Mouse (Mus musculus) stomach, embryonic 14.5 days (tissue): Measurements from ENCODE around the gene Mrpl14. TPM values are rescaled to one million over a fixed set of nuclear protein-coding genes. Genes with fewer than 3 reads are reported as not detected.

Source experiments
- ATAC-seq: fragments of 200-750 bp; cut with Nextera tagmentation; 2 replicates; pipeline ENCODE4 v1.8.0; 2017; ENCODE audit warnings: low read depth, moderate TSS enrichment; ENCODE audit not compliant: insufficient number of reproducible peaks, insufficient read depth, low FRiP score
- H3K27ac ChIP-seq: fragments of 300-500 bp; sonication (generic); 2 replicates; pipeline ENCODE4 v1.5.1; 2014; ENCODE audit warnings: mild to moderate bottlenecking, low read length, moderate library complexity, mixed read lengths
- H3K27me3 ChIP-seq: fragments of 300-500 bp; sonication (generic); 2 replicates; pipeline ENCODE4 v1.6.1; 2014; ENCODE audit warnings: low read length, control low read depth, mixed read lengths; ENCODE audit not compliant: control insufficient read depth, insufficient read depth
- H3K36me3 ChIP-seq: fragments of 300-500 bp; sonication (generic); 2 replicates; pipeline ENCODE4 v1.6.1; 2014; ENCODE audit warnings: mild to moderate bottlenecking, control low read depth, low read length, moderate library complexity, mixed read lengths; ENCODE audit not compliant: control insufficient read depth, insufficient read depth
- H3K4me1 ChIP-seq: fragments of 300-500 bp; sonication (generic); 2 replicates; pipeline ENCODE4 v1.6.1; 2014; ENCODE audit warnings: low read length, control low read depth, mixed read lengths; ENCODE audit not compliant: control insufficient read depth, insufficient read depth
- H3K4me2 ChIP-seq: fragments of 300-500 bp; sonication (generic); replicated peaks from 2 replicates; pipeline ENCODE4 v1.6.1; 2014; ENCODE audit warnings: low read depth, low read length, control low read depth
- H3K4me3 ChIP-seq: fragments of 300-500 bp; sonication (generic); 2 replicates; pipeline ENCODE4 v1.5.1; 2014; ENCODE audit warnings: low read depth, low read length, control low read depth
- H3K9ac ChIP-seq: fragments of 300-500 bp; sonication (generic); replicated peaks from 2 replicates; pipeline ENCODE4 v1.6.1; 2014; ENCODE audit warnings: low read depth, mild to moderate bottlenecking, control low read depth, low read length, moderate library complexity, mixed read lengths
- H3K9me3 ChIP-seq: fragments of 300-500 bp; sonication (generic); 2 replicates; pipeline ENCODE4 v1.6.1; 2016; ENCODE audit warnings: low read depth, low read length, control low read depth; ENCODE audit not compliant: control insufficient read depth
- WGBS: fragments of 180-500 bp; shearing (Covaris S2); extraction: QIAGEN DNeasy Blood & Tissue Kit; methylation state at CpG from one replicate; pipeline ENCODE4 v1.1.7; 2014; 5-methylcytosine and 5-hydroxymethylcytosine counted together
- polyA plus RNA-seq: library from polyadenylated mRNA; unstranded; fragments of >200 nt; fragmentation: Nextera tagmentation; extraction: Ambion mirVana; gene quantifications from 2 replicates; pipeline ENCODE4 v1.2.1, GENCODE M21; 2014

Gene Mrpl14
- polyA plus RNA-seq, 1 experiment from 2014 or later, result 171 TPM

GRCm38 (mm10) chr17:45680391-45680980, 5.6 kb upstream of the Mrpl14 start:
- H3K4me3 ChIP-seq, result no peak overlapping the region
- ATAC-seq, result peak; percentile 57; the same call in 1 of the 2 replicates
- peaks cover 10% of the 10 kb centered on the region; the same call in 1 of the 2 replicates for H3K4me1 ChIP-seq
- H3K4me2 ChIP-seq, result no peak overlapping the region
- H3K36me3 ChIP-seq, result peaks cover 10% of the 10 kb centered on the region; the same call in 1 of the 2 replicates
- H3K9ac ChIP-seq, result peak overlapping the region; percentile 10; the same call in 1 of the 2 replicates
- H3K27me3 ChIP-seq, result no peaks in the 10 kb centered on the region
- no peaks in the 10 kb centered on the region for H3K9me3 ChIP-seq
- peak overlapping the region; percentile 23; the same call in 1 of the 2 replicates for H3K27ac ChIP-seq
- WGBS, result 44% methylated on average over 8 of the region's 8 CpGs

GRCm38 (mm10) chr17:45681588-45681987, 4.5 kb upstream of the Mrpl14 start:
- Histone ChIP-seq H3K27me3 (no peaks in the 10 kb centered on the region), H3K4me2 (no peak overlapping the region), H3K9me3 (no peaks in the 10 kb centered on the region), H3K27ac (no peak overlapping the region), H3K36me3 (peaks cover 7% of the 10 kb centered on the region; the same call in 1 of the 2 replicates), H3K4me1 (peaks cover 10% of the 10 kb centered on the region; the same call in 1 of the 2 replicates), H3K9ac (no peak overlapping the region), H3K4me3 (no peak overlapping the region)
- no peak for ATAC-seq
- 98% methylated on average over 1 of the region's 1 CpGs for WGBS

GRCm38 (mm10) chr17:45682843-45683242, 3.3 kb upstream of the Mrpl14 start:
- no peak overlapping the region for H3K9ac ChIP-seq
- H3K36me3 ChIP-seq, result peaks cover 5% of the 10 kb centered on the region; the same call in 1 of the 2 replicates
- no peak overlapping the region for H3K27ac ChIP-seq
- peaks cover 19% of the 10 kb centered on the region for H3K4me1 ChIP-seq
- H3K4me2 ChIP-seq, result no peak overlapping the region
- WGBS, result 82% methylated on average over 4 of the region's 4 CpGs
- H3K9me3 ChIP-seq, result no peaks in the 10 kb centered on the region
- H3K27me3 ChIP-seq, result no peaks in the 10 kb centered on the region
- H3K4me3 ChIP-seq, result no peak overlapping the region
- no peak for ATAC-seq

GRCm38 (mm10) chr17:45684667-45685131, 1.4 kb upstream of the Mrpl14 start:
- H3K4me2 ChIP-seq, result peak overlapping the region; percentile 90
- peak overlapping the region; percentile 89 for H3K9ac ChIP-seq
- H3K4me3 ChIP-seq, result peak overlapping the region; percentile 95
- no peaks in the 10 kb centered on the region for H3K27me3 ChIP-seq
- H3K9me3 ChIP-seq, result no peaks in the 10 kb centered on the region
- peak overlapping the region; percentile 58 for H3K27ac ChIP-seq
- 25% methylated on average over 14 of the region's 14 CpGs for WGBS
- no peak for ATAC-seq
- no peaks in the 10 kb centered on the region for H3K36me3 ChIP-seq
- H3K4me1 ChIP-seq, result peaks cover 23% of the 10 kb centered on the region

GRCm38 (mm10) chr17:45685171-45686092, 690 bp upstream of the Mrpl14 start:
- no peaks in the 10 kb centered on the region for H3K9me3 ChIP-seq
- peak overlapping the region; percentile 89 for H3K9ac ChIP-seq
- WGBS, result under 1% methylated on average over 58 of the region's 58 CpGs
- H3K4me2 ChIP-seq, result peak overlapping the region; percentile 90
- no peaks in the 10 kb centered on the region for H3K27me3 ChIP-seq
- H3K36me3 ChIP-seq, result no peaks in the 10 kb centered on the region
- peaks cover 23% of the 10 kb centered on the region for H3K4me1 ChIP-seq
- H3K4me3 ChIP-seq, result peak overlapping the region; percentile 95
- H3K27ac ChIP-seq, result peak overlapping the region; percentile 58
- peak; percentile 44 for ATAC-seq

GRCm38 (mm10) chr17:45686716-45687115, 594 bp downstream of the Mrpl14 start, which contains the start of gene Tmem63b:
Gene Tmem63b, minus strand, starts transcription at chr17:45686905.
- Histone ChIP-seq H3K27me3 (no peaks in the 10 kb centered on the region), H3K9me3 (no peaks in the 10 kb centered on the region), H3K4me1 (peaks cover 18% of the 10 kb centered on the region), H3K36me3 (no peaks in the 10 kb centered on the region), H3K9ac (peak within 1 kb of the TSS; percentile 89), H3K4me3 (peak within 1 kb of the TSS; percentile 95), H3K27ac (peak within 1 kb of the TSS; percentile 88), H3K4me2 (peak within 1 kb of the TSS; percentile 90)
- 2% methylated on average over 12 of the region's 12 CpGs for WGBS
- no peak for ATAC-seq

GRCm38 (mm10) chr17:45689120-45689519, 3.0 kb downstream of the Mrpl14 start:
- ATAC-seq, result no peak
- Histone ChIP-seq H3K9me3 (no peaks in the 10 kb centered on the region), H3K27ac (no peak overlapping the region; the same call in 1 of the 2 replicates), H3K4me2 (no peak overlapping the region), H3K9ac (no peak overlapping the region), H3K4me1 (peaks cover 21% of the 10 kb centered on the region), H3K36me3 (no peaks in the 10 kb centered on the region), H3K4me3 (no peak overlapping the region), H3K27me3 (no peaks in the 10 kb centered on the region)
- 55% methylated on average over 9 of the region's 9 CpGs for WGBS

GRCm38 (mm10) chr17:45690044-45690443, 3.9 kb downstream of the Mrpl14 start:
- peaks cover 21% of the 10 kb centered on the region for H3K4me1 ChIP-seq
- H3K9me3 ChIP-seq, result no peaks in the 10 kb centered on the region
- no peak for ATAC-seq
- H3K4me3 ChIP-seq, result no peak overlapping the region
- no peaks in the 10 kb centered on the region for H3K36me3 ChIP-seq
- 82% methylated on average over 4 of the region's 4 CpGs for WGBS
- no peak overlapping the region for H3K9ac ChIP-seq
- no peaks in the 10 kb centered on the region for H3K27me3 ChIP-seq
- no peak overlapping the region for H3K27ac ChIP-seq
- no peak overlapping the region for H3K4me2 ChIP-seq
